8 mouse cellular contexts compared by ENCODE assay signal in genomic region chr1:193272916-193273601, GRCm38 (mm10). TPM values are rescaled to one million over a fixed set of nuclear protein-coding genes. Genes with fewer than 3 reads are reported as not detected.
DNase-seq lines count a peak whose midpoint lies in the region; ATAC-seq lines count a peak whose summit lies in the region.

G0s2 (minus strand) TSS chr1:193273217.

- peak within 1 kb of the TSS; percentile 37 for H3K27ac ChIP-seq in forebrain, embryonic 16.5 days (ENCODE audit: low read length)
- peak within 1 kb of the TSS; percentile 77 for H3K27ac ChIP-seq in liver, embryonic 13.5 days

- 1% methylated on average over 18 of the region's 23 CpGs for WGBS in forebrain, embryonic 16.5 days
- WGBS in liver, embryonic 13.5 days (ENCODE audit: insufficient replicate concordance), result under 1% methylated on average over 19 of the region's 23 CpGs

- peaks cover 16% of the 10 kb centered on the region for H3K4me1 ChIP-seq in forebrain, embryonic 16.5 days (replicated peaks; ENCODE audit: control insufficient read depth, insufficient read depth, low read length)
- peaks cover 18% of the 10 kb centered on the region for H3K4me1 ChIP-seq in liver, embryonic 13.5 days (replicated peaks)

- no peaks in the 10 kb centered on the region for H3K27me3 ChIP-seq in forebrain, embryonic 16.5 days (replicated peaks; ENCODE audit: control insufficient read depth, insufficient read depth, low read length)
- H3K27me3 ChIP-seq in liver, embryonic 13.5 days, result no peaks in the 10 kb centered on the region

- no peaks in the 10 kb centered on the region for H3K36me3 ChIP-seq in forebrain, embryonic 16.5 days (ENCODE audit: control insufficient read depth, insufficient read depth)
- H3K36me3 ChIP-seq in liver, embryonic 13.5 days, result no peaks in the 10 kb centered on the region

- peak within 1 kb of the TSS; percentile 51 for H3K4me2 ChIP-seq in forebrain, embryonic 16.5 days (ENCODE audit: low read length)
- peak within 1 kb of the TSS; percentile 55 for H3K4me2 ChIP-seq in liver, embryonic 13.5 days

- H3K9ac ChIP-seq in forebrain, embryonic 16.5 days (replicated peaks; ENCODE audit: low read depth, low read length), result peak within 1 kb of the TSS; percentile 52
- H3K9ac ChIP-seq in liver, embryonic 13.5 days, result peak within 1 kb of the TSS; percentile 71

- no peaks in the 10 kb centered on the region for H3K9me3 ChIP-seq in forebrain, embryonic 16.5 days (ENCODE audit: control insufficient read depth, low read length)
- no peaks in the 10 kb centered on the region for H3K9me3 ChIP-seq in liver, embryonic 13.5 days (replicated peaks)

- peak within 1 kb of the TSS; percentile 29 for H3K4me3 ChIP-seq in forebrain, embryonic 16.5 days (replicated peaks; ENCODE audit: low read length)
- H3K4me3 ChIP-seq in liver, embryonic 13.5 days (replicated peaks), result peak within 1 kb of the TSS; percentile 53

- intact Hi-C loops in heart, postnatal 10 days (cut with DNase I), result loop anchor here (1.0 to 5.0 kb wide), 2 partner anchors 43 to 104 kb away; no protein-coding TSS in a partner anchor

- ATAC-seq in CD4-positive, CD25-positive, alpha-beta regulatory T cell, adult 4 months, result peak; percentile 68
- peak; percentile 74 for ATAC-seq in forebrain, embryonic 16.5 days
- peak; percentile 76 for ATAC-seq in liver, embryonic 13.5 days (ENCODE audit: low read depth)

- DNase-seq in cerebellum, adult 18-20 months, result peak; percentile 53 to 54
- DNase-seq in heart, postnatal 10 days, result peak; percentile 90 to 92
- peak; percentile 86 to 88 for DNase-seq in kidney, postnatal 36 days
- peak; percentile 15 for DNase-seq in liver, embryonic 13.5 days
- DNase-seq in neural tube, embryonic 10.5 days (ENCODE audit: extremely low spot score, low spot score), result peak; percentile 66
- DNase-seq in testis, postnatal 14 days (ENCODE audit: low spot score), result peak; percentile 62

RNA-seq across cellular contexts. Expression of gene G0s2, which starts in this region (rescaled TPM):
- polyA plus RNA-seq in CD4-positive, CD25-positive, alpha-beta regulatory T cell, adult 4 months (2017; shearing (Covaris generic)), result 1 to 10 TPM; 1.1 to 1.5 TPM
- 3.6 TPM in 2 replicates for polyA plus RNA-seq in forebrain, embryonic 16.5 days (2015; fragmentation: Nextera tagmentation; extraction: Ambion mirVana)
- total RNA-seq in heart, postnatal 10 days (2021), result 10 to 100 TPM; 51.2 to 51.4 TPM
- polyA plus RNA-seq in liver, embryonic 13.5 days (2015; fragmentation: Nextera tagmentation; extraction: Ambion mirVana), result 40.3 and 43.2 TPM in 2 replicates

Comparison
In these comparisons a context has a peak if more than half of its experiments do, and no peak if none do; other contexts are left out.
1. Peak in every context shown above with its lines: DNase-seq, ATAC-seq, H3K4me3 ChIP-seq and H3K27ac ChIP-seq.
2. DNase-seq: peak in every context shown above with its lines; median percentile 91 in heart, postnatal 10 days; 87 in kidney, postnatal 36 days; 66 in neural tube, embryonic 10.5 days; 62 in testis, postnatal 14 days; 54 in cerebellum, adult 18-20 months; 15 in liver, embryonic 13.5 days.